Mouse (Mus musculus): Measurements from ENCODE around the gene Ttc39b. TPM values are rescaled to one million over a fixed set of nuclear protein-coding genes. Genes with fewer than 3 reads are reported as not detected.

The Ttc39b gene
- total RNA-seq, 4 experiments from 2014 or later, result 52.4 to 61.8 (median 54.5) TPM

DNA sequence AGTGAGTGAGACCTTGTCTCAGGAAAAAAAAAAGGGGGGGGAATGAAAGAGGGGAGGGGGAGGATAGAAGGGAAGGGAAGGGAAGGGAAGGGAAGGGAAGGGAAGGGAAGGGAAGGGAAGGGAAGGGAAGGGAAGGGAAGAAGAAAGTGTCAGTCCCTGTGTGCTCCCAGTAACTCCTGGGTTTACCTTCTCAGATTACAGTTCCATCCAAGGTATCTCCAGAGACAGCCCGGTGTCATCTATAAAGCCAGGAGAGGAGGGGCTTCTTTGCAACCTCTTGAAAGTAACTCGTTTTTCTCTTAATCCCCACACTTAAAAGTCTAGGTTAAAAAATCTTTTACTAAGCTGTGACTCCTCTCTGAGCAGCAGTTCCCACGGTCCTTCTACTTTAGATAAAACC, 5.3 kb downstream of the Ttc39b start:
- DNase-seq (ENCODE audit: low spot score in 2 of 2), result no peak

DNA sequence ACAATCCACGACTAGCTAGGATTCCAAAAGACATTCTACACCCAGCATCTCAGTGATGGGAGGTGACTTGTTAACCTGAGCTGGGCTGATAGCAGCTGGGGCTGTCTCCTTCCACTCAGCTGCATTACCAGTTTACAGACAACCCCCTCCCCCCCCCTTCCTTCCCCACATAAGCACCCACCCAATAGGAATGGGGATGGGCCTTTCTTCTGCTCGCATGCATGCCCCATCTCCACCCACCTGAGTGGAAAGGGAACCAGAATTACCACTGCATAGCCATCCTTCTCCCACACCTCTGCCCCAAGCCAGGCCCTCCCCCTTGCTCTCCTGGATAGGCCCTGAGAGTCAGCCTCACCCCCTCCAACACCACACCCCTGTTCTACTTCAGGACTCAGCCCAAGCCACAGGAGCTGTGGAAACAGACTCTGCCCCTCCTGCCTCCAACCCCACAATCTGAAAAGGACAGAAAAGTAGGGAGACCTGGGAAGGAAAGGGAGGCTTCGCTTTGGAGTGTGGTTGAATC, 6.2 kb downstream of the Ttc39b start:
- no peak for DNase-seq (ENCODE audit: low spot score in 2 of 2)

DNA sequence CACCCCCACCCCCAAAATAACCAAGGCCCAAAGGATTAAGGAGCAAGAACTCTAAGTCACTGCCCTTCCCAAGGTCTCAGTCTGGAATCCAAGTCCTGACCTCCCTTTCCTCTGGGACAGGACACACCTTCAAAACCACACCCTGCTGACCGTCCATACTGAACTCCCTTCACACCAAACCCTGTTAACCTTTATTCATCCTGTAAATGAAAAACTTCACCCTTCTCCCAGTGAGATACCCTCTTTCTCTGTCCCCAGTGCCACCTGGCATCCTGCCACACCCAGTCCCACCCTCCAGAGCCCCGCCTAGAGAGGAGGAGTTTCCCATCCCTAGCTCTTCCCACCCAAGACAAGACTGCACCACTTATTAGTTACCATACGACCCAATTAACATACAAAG, 7.3 kb downstream of the Ttc39b start:
- no peak for DNase-seq (ENCODE audit: low spot score in 2 of 2)

DNA sequence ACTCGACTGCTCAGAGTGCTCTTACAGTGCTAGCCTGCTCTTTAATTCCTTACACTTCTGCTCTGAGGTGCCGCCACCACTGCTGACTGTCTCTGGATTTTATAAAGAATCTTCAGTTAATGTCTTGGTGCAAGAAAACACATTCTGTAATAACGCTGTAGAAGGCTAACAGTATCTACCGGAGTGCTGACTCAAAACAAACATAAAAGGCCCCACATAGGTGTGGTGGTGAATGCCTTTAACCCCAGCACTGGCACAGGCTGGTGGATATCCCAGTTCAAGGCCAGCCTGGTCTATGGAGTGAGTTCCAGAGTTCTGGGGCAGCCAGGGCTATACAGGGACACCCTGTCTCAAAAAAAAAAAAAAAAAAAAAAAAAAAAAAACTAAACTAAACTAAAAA, 8.1 kb downstream of the Ttc39b start:
- no peak for DNase-seq (ENCODE audit: low spot score in 2 of 2)

DNA sequence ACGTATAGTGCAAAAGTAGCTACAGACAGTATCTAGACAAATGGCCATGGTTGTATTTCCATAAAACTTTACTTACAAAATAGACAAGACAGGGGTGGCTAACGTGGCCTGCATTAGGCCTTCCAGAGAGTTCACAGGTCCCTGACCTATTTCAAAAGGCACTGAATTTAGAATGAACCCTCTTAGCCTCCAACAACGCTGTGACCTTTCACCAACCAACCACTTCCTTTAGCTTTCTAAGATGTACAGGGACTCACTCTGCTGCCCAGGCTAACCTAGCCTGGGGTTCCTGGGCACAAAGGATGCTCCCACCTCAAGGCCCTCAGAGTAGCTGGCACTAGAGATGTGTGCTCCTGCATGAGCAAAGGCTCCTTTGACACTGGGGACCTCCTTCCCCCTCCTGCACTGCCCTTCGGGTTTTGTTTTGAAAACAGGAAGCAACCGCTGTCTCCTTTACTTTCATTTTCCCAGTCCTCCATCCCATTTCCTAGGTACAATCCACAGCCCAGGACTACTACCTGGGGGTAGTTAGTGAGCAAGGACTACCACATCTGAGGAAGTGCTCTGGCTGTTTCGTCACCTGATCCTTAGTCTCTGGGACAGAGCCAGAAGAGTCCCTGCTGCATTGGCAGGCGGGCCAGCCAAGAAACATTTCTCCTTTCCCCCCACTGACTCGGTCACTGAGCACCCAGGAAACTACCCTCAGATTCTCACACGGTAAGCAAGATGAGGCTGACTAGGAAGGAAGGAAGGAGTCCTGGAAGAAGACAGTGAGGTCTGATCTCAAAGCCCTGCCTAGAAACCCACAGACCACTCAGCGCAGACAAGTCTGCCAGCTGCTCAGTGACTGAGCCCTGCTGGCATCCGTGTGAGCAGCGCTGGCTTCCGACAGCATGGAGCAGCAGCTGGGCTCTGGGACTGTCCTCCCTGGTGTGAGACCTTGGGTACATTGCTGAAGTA, 8.9 kb downstream of the Ttc39b start:
- DNase-seq (ENCODE audit: low spot score in 2 of 2), result no peak

DNA sequence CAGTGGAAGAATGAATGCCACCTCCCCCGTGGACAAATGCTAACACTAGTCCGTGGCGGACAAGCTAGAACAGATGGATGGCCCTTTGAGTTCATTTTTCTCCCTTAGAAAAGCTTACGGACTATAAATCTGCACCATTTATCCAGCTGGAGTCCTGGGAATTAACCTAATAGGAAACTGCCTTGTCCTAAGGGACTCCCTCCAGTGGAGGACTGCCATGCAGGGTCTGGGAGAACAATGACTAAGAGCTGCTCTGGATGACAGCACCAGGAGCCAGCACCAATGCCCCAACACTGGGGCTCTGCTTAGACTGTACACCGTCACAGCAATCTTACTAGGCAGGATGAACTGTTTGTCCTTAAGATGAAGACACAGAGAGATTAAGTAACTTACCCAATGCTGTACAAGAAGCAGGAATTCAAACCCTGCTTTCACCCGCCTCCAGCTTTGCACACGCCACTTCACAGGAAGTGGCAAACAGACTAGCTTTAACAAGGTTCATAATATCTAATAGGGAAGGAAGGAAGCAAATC, 9.7 kb downstream of the Ttc39b start:
- no peak for DNase-seq (ENCODE audit: low spot score in 2 of 2)

DNA sequence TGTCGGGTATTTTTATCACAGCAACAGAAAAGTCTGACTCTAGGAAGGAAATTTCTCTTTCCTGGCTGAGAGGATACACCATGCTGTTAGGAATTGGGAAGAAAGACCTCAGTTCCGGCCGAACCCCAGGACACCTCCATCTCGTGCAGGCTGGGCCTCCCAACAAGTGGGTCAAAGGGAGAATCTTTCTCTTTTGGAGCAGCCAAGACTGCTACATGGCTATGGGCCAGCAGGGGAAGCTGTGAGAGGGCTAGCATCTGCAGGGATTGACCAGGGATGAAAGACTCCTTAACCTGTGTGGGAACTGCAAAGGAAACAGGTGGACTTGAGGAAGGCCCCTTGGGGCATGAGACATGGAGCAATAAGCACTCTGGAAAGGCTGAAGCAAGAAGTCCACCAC, 11.7 kb downstream of the Ttc39b start:
- no peak for DNase-seq (ENCODE audit: low spot score in 2 of 2)

DNA sequence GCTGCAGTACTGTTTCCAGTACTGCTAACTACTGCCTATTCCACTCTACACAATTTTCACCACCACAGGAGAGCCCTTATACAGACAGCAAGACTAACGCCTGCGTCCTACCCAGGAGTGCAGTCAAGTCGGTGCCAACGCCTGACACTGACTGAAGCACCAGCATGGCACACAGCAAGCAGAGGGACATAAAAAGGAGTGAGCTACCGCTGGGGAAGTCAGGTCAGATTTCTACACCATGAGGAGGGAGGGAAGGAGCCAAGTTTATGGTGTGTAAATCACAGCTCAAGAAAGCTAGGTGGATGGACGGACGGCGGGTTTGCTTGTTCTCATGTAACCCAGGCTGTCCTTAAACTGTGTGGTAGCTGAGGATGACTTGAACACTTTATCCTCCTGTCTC, 12.6 kb downstream of the Ttc39b start:
- no peak for DNase-seq (ENCODE audit: low spot score in 2 of 2)

DNA sequence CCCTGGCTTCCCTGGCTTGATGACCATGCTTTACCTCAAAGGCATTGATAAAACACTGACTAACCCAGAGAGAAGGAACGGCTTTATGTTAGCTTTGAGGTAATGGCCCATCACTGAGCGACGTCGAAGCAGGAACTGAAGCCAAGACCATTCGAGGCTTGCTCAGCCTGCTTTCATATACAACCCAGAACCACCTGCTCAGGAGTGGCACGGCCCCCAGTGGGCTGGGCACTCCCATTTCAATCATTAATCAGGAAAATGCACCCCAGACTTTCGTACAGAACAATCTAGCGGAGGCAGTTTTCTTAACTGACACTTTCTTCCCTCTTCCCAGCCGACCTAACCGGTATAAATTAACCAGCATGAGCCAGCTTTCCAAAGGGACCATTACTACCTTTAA, 13.1 kb downstream of the Ttc39b start:
- DNase-seq (ENCODE audit: low spot score in 2 of 2), result no peak

DNA sequence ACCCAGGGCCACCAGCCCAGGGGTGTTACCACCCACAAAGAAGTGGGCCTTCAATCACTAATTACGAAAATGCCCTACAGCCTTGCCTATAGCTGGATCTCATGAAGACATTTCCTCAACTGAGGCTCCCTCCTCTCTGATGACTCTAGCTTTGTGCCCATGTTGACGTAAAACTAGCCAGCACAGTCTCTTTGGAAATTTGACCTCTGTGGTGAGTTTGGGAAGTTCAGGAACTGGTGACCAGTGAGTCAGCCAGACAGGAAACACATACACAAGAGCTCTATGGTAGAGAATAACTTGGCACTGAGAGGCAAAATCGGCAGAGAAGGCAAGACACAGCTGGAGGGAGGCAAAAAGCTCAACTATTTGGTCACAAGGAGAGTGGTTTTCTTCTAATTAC, 15.1 kb downstream of the Ttc39b start:
- no peak for DNase-seq (ENCODE audit: low spot score in 2 of 2)

DNA sequence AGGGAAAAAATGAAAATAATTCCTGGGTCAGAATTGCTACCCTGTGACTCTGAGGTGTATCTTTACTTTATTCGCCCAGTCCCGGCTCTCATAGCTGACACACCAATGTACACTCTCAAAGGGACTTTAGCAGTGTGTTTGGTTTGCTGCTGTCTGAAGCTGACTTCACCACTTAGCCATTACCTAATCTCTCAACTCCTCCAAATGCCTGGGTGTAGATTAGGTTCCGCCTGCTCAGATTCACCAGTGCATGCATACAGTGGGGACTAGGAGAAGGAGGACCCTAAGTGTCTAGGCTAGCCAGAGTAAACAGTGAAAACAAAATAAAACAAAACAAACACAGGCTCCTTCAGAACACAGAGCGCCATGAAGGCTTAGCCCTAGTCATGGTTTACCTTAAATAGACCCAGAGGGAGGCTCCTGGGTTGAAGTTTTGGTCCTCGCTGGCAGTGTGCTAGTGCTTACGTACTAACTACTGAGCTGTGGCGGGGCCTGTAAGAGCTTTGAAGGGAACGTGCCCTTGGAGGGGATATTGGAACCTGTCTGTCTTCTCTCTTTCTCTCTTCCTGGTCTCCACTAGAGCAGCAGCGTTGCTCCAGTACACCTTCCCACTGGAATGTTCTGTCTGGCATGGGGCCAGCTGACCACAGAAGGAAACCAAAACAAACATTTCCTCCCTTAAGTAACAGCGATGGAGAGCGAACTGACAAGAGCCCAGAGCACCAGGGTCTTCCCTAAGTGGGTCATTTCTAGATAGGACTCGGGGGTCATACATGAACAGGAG, 16.2 kb downstream of the Ttc39b start:
- DNase-seq (ENCODE audit: low spot score in 2 of 2), result no peak

DNA sequence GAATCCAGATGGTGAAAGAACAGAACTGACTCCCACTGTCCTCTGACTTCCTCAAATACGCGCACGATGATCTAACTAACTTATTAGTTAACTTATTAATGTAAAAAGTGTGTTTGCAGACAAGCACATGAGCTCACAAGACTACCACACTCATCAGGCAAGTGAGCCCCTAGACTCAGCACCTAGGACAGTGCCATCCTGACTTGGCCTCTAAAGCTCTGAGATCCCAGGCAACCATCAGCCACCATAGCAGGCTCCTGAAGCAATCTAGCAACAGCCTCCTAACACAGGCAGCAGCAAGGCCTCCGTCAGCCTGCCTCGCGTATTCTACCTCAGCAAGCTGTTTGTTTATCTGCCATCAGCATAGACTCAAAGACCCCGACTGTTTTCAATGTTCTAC, 17.2 kb downstream of the Ttc39b start:
- no peak for DNase-seq (ENCODE audit: low spot score in 2 of 2)

DNA sequence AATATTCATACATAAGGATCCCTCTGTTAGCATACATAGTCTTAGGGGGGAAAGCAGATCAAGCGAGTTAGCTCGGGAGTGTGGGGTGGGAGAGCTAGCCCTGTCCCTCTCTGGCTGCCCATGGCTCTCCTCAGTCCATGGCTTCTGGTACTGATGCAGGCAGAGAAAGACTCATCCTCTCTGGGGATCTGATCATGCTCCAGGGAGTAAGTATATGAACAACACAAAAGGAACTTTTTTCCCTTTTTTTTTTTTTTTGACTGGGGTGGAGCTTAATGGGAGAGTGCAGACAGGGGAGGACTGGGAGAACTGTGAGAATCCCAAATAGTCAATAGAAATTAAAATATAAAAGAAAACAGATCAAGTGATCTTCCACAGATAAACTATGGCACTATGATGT, 19.0 kb downstream of the Ttc39b start:
- no peak for DNase-seq (ENCODE audit: low spot score in 2 of 2)

DNA sequence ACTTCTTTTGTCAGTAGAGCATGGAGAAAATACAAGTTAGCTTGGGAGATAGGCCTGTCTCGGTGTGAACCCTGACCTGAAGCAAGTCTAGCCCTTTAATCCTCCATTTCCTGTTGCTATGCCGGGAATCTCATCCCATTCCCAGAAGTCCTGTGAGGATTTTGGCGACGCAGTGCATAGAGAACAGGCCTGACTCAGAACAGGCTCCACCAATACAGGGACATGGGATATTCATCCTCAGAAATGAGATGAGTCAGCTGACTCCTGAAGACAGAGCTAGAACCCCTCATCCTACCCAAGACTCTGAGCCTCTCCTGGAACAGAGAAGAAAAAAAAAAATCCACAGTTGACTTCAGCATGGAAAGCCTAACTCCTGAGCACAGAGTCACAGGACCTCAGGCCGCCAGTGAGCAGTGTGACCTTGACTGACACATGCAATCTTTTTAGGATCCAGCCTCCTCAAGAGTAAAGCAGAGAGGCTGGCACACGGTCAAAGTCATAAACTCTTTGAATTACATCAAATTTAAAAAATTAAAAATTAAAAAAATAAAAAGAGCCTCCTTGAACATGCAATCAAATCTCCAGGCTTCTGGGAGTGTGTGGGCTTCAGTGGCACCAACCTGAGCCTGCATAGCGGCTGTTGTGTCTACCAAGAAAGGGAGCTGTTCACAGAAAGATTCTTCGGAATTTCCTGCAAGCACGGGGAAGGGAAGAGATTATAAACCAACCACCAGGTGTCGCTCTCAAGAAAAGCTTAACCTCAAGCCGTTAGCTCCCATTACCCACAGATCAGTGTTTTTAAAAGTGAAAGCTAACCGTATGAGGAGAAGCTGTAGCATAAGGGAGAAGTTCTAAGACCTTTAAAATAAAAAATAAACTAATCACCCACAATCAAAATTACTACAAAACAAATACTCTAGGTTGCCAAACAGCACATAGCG, 20.9 kb downstream of the Ttc39b start:
- peak; percentile 19 to 61 for DNase-seq (ENCODE audit: low spot score in 2 of 2)

DNA sequence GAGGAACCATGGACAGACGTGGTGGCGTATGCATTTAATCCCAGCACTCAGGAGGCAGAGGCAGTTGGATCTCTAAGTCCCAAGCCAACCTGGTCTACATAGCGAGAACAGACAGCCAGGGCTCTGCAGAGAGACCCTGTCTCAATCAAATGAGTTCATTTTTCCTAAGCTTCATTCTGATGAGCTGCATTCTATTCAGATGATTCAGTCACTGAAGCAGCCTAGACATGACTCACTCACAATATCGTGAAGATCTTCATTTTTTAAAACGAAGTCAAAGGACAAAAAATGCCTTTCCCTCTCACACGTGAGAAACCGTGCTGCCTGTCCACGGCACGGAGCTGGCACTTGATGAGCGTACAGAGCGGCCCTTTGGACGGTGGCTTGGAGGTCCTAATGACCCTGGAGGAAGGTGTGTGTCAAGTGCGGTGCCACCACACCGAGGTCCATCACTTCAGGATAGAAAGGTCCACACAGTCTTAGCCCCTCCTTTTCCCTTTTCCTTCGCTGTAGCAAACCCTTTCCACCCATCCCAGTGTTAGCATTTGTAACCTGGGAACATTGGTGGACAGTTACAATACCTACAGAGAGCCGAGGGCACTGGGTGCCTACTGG, 21.8 kb downstream of the Ttc39b start:
- DNase-seq (ENCODE audit: low spot score in 2 of 2), result no peak

DNA sequence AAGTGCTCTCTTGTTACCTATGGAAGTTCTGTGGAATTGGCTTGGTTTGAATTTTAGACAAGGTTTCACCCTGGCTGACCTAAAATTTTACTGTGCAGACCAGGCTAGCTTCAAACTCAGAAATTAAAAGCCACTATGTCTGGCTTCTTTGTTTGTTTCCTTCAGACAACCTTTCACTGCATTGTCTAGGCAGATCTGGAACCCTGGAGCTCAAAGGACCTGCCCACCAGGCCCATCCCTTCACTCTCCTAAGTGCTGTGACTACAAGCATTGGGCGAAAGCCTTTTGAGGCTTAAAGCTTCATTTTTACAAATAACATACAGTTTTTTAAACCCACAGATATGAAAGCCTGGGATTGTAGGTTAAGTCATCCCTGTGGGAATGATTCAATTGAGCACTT, 22.3 kb downstream of the Ttc39b start:
- no peak for DNase-seq (ENCODE audit: low spot score in 2 of 2)

DNA sequence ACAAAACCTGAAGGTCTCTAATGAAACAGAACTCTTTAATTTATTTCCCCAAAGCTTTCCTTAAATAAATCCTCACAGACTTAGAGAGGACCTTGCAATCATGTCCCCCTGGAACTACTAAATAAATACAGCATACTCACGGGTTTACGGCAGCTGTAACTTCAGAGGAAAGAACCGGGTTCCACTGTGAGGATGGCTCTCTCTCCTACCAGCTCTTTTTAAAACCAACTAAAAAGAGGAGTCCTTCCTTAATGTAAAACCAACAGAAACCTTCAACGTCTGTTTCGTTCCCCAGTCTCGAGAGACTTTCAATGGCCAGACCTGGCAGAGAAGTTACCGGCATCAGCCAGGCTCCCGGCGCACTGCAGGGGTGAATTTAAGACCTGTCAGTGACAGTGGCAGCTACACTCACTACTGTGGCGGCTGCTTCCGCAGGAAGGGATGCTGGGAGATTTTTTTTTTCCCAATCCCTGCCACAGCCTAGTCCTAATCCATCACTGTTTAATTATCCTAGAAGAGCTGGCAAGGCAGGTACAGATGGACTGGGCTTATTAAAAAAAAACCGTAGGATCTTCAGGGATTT, 39.2 kb downstream of the Ttc39b start:
- DNase-seq (ENCODE audit: low spot score in 2 of 2), result peak; percentile 43 to 48

DNA sequence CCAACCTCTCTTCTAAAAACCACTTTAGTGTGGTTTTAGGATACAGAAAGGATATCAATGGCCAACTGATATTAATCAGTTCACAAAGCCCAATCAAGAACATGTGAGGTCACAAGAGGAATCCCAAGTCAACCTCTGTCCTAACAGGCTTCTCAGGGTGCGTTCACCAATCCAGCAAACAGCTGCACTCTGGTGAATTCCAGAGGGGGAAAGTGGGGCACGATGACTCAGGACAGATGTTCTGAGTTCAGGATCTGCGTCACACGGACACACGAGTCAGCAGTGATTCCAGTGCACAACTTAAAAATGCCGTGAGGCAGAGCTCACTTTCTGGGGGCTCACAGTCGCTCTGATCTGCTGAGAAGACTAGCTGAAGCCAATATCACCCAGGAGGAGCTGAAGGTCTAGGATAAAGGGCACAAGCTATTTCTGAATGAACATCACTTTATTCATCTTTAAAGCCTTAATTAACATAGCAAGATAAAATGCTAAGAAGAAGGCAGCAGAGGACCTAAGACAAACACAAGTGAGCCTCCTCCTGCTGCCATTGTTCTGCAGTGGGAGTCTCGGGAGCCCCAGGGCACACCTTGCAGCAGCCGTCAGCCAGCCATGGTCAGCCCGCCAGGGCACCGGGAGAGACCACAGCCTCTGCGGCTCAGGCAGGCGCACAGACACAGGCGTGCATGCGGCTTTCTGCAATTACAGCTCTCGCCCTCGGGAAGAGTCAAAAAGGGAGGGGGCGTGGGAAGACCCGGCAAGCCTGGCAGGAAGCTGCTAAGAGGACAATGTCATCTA, 39.9 kb downstream of the Ttc39b start:
- DNase-seq (ENCODE audit: low spot score in 2 of 2), result peak in 1 of 2 experiments; percentile 32

DNA sequence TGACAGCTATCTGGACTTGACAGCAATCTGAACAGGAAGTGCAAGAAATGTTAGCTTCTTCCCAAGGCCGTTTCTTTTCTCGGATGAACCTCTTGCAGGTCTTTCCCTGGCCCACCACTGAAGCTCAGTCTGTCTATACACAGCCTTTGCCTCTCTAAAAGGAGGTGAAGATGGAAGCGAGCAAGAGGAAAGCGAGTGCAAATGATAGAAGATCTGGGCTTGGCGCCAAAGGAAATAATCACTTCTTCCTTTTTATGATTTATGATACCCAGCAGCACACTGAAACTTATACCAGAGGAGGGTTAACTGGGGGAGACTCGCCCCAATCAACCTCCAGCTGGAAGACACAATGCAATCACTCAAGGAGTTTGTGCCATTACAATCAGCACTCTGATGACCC, 41.6 kb downstream of the Ttc39b start:
- no peak for DNase-seq (ENCODE audit: low spot score in 2 of 2)
